Mouse (Mus musculus) CH12.LX (cell line): ENCODE measurements at regions not wholly inside any gene's neighbourhood (a gene's known extent, or its start where the extent isn't known, plus 50 kb on each side); places are given as distances from the start of the nearest gene placed in this dataset.
A peak's percentile ranks its signal among the peaks of the same experiment; 100 is the strongest.

Experiments
- DNase-seq: peaks from one replicate; pipeline ENCODE4 v3.0.0-alpha.2; 2013; ENCODE audit errors: extremely low read depth
- H3K27ac ChIP-seq: 2 replicates; pipeline ENCODE4 v1.5.1; 2012; ENCODE audit warnings: low read depth, mild to moderate bottlenecking, control low read depth, moderate library complexity; ENCODE audit not compliant: insufficient read depth
- H3K27me3 ChIP-seq: replicated peaks from 2 replicates; pipeline ENCODE3; 2012; ENCODE audit warnings: inconsistent platforms
- H3K36me3 ChIP-seq, 2 experiments: replicated peaks in 1 of 2; 2 replicates each; pipeline versions ENCODE3 to v1.6.1; 2012; ENCODE audit warnings: inconsistent platforms in 1 of 2, low read length in 1 of 2, mild to moderate bottlenecking in 1 of 2, mixed read lengths in 1 of 2, moderate library complexity in 1 of 2; ENCODE audit not compliant: control insufficient read depth in 1 of 2, insufficient read depth in 1 of 2
- H3K4me1 ChIP-seq, 2 experiments: 2 replicates each; pipeline ENCODE4 v1.6.1; 2012; ENCODE audit warnings: inconsistent platforms in 1 of 2, moderate library complexity in 1 of 2; ENCODE audit not compliant: insufficient read depth in 2 of 2, control insufficient read depth in 1 of 2
- H3K4me2 ChIP-seq: 2 replicates; pipeline ENCODE4 v1.6.1; 2012; ENCODE audit warnings: low read depth, mild to moderate bottlenecking, control low read depth; ENCODE audit not compliant: poor library complexity, insufficient read depth, severe bottlenecking
- H3K4me3 ChIP-seq, 3 experiments: fragments of 150-350 bp in 1 of 3; sonication (generic) in 1 of 3; replicated peaks in 1 of 3; 2 replicates each; pipeline versions ENCODE3 to v1.5.1; 2011 to 2012; ENCODE audit warnings: low read depth in 2 of 3, low read length in 2 of 3, mild to moderate bottlenecking in 2 of 3, moderate library complexity in 2 of 3, control low read depth in 1 of 3, improper control_type of control experiment in 1 of 3, inconsistent platforms in 1 of 3, mixed read lengths in 1 of 3; ENCODE audit not compliant: poor library complexity in 1 of 3
- H3K79me2 ChIP-seq: replicated peaks from 2 replicates; pipeline ENCODE4 v1.6.1; 2012; ENCODE audit warnings: mild to moderate bottlenecking, moderate library complexity; ENCODE audit not compliant: control insufficient read depth, poor library complexity, insufficient read depth, severe bottlenecking; ENCODE audit errors: extremely low read depth
- H3K9ac ChIP-seq: 2 replicates; pipeline ENCODE4 v1.6.1; 2012; ENCODE audit warnings: low read depth, mild to moderate bottlenecking, control low read depth, moderate library complexity; ENCODE audit not compliant: insufficient read depth
- H3K9me3 ChIP-seq: replicated peaks from 2 replicates; pipeline ENCODE3; 2012; ENCODE audit warnings: low read length, inconsistent platforms, mixed read lengths
- BHLHE40 ChIP-seq: IDR thresholded peaks from 2 replicates; pipeline ENCODE4 v1.6.1; 2011; ENCODE audit warnings: mild to moderate bottlenecking, low read depth, low read length, improper control_type of control experiment
- CHD1 ChIP-seq: IDR thresholded peaks from 2 replicates; pipeline ENCODE4 v1.6.1; 2012; ENCODE audit warnings: low read depth, low read length, improper control_type of control experiment, inconsistent platforms
- CTCF ChIP-seq, 2 experiments: IDR thresholded peaks in 1 of 2; conservative IDR thresholded peaks in 1 of 2; 2 replicates each; pipeline ENCODE4 v1.5.1; 2011 to 2012; ENCODE audit warnings: low read depth in 2 of 2, low read length in 2 of 2, improper control_type of control experiment in 1 of 2, inconsistent platforms in 1 of 2, mild to moderate bottlenecking in 1 of 2, moderate library complexity in 1 of 2
- ETS1 ChIP-seq: conservative IDR thresholded peaks from 2 replicates; pipeline ENCODE4 v1.6.1; 2012; ENCODE audit warnings: low read depth, mild to moderate bottlenecking, inconsistent platforms, low read length, improper control_type of control experiment, moderate library complexity
- NELFE ChIP-seq: IDR thresholded peaks from 2 replicates; pipeline ENCODE4 v1.6.1; 2011; ENCODE audit warnings: low read depth, low read length, improper control_type of control experiment
- NRF1 ChIP-seq: IDR thresholded peaks from 2 replicates; pipeline ENCODE4 v1.6.1; 2014; ENCODE audit warnings: low read depth, mild to moderate bottlenecking, inconsistent platforms, low read length, improper control_type of control experiment, moderate library complexity
- RAD21 ChIP-seq: IDR thresholded peaks from 2 replicates; pipeline ENCODE4 v1.6.1; 2011; ENCODE audit warnings: low read depth, mild to moderate bottlenecking, low read length, improper control_type of control experiment, moderate library complexity
- SMC3 ChIP-seq: IDR thresholded peaks from 2 replicates; pipeline ENCODE4 v1.6.1; 2011; ENCODE audit warnings: low read depth, low read length, improper control_type of control experiment
- ZNF384 ChIP-seq: IDR thresholded peaks from 2 replicates; pipeline ENCODE4 v1.6.1; 2012; ENCODE audit warnings: low read depth, low read length, improper control_type of control experiment, inconsistent platforms
- dilution Hi-C: fragments of 300-500 bp; cut with MboI; formaldehyde crosslinking; loops from 2 replicates; pipeline ENCODE4 v1.14.3; 2020; ENCODE audit warnings: low sequenced_read_pairs; ENCODE audit not compliant: extremely low pct_unique_long_range_greater_than_20kb, extremely low pct_ligation_motif_present
- in situ Hi-C: fragments of 300-500 bp; cut with MboI; formaldehyde crosslinking; loops from 3 replicates; pipeline ENCODE4 v1.14.3; 2019; ENCODE audit warnings: low sequenced_read_pairs, low pct_ligation_motif_present, low pct_unique_long_range_greater_than_20kb, mixed read lengths

- Histone ChIP-seq H3K79me2 (no peaks in the 10 kb centered on the region), H3K9ac (no peak overlapping the region), H3K4me2 (0 out of 2 replicates have a peak overlapping the region, but pooled peaks have one; percentile 0), H3K4me1 (peaks cover 8 to 24% of the 10 kb centered on the region in 2 experiments), H3K4me3 (no peak overlapping the region), H3K27ac (no peak overlapping the region), H3K27me3 (no peaks in the 10 kb centered on the region)
- no peak for DNase-seq
- in situ Hi-C loops, result loop anchor here (25.0 kb wide), 1 partner anchor 936 kb away; no protein-coding TSS in a partner anchor
- TF ChIP-seq NELFE, result no peak
- no peak for TF ChIP-seq CHD1
- TF ChIP-seq BHLHE40, result no peak
- no peak for TF ChIP-seq ZNF384
- TF ChIP-seq ETS1, result no peak
- TF ChIP-seq, all 38 proteins: peak for 0
- Histone ChIP-seq H3K9me3 (no peaks in the 10 kb centered on the region), H3K36me3 (no peaks in the 10 kb centered on the region)
- dilution Hi-C loops, result no loop called here
Observed at GRCm38 (mm10) chr3:66400791-66401568, 104.3 kb upstream of the Veph1 start.

- TF ChIP-seq NRF1, result no peak
- TF ChIP-seq SMC3, result peak; percentile 47
- peak; percentile 14 to 60; a peak in 2 of 4 replicates for TF ChIP-seq CTCF (conservative IDR thresholded peaks at IDR 0.05 in 1 of 2, IDR thresholded peaks at IDR 0.05 in 1 of 2; ENCODE audit: low read depth in 2 of 2, low read length in 2 of 2)
- TF ChIP-seq RAD21, result no peak; the same call in none of the 2 replicates
Observed at GRCm38 (mm10) chr3:66398214-66399150, 101.8 kb upstream of the Veph1 start.

More at GRCm38 (mm10) chr3:66398214-66399150, 101.8 kb upstream of the Veph1 start:
- Histone ChIP-seq H3K27ac (no peak overlapping the region), H3K4me3 (no peak overlapping the region), H3K36me3 (no peaks in the 10 kb centered on the region), H3K4me1 (peaks cover 3 to 9% of the 10 kb centered on the region in 2 experiments; a peak in 2 of 4 replicates), H3K27me3 (no peaks in the 10 kb centered on the region), H3K9me3 (no peaks in the 10 kb centered on the region), H3K9ac (no peak overlapping the region), H3K4me2 (no peak overlapping the region), H3K79me2 (no peaks in the 10 kb centered on the region)
- in situ Hi-C loops (no loop called here), dilution Hi-C loops (no loop called here)
- peak; percentile 27 for DNase-seq
